Mouse (Mus musculus) liver, embryonic 15.5 days (tissue): Measurements from ENCODE around the gene Mfsd4b5. TPM values are rescaled to one million over a fixed set of nuclear protein-coding genes. Genes with fewer than 3 reads are reported as not detected.
"Not testable (repeated sequence)": the region's sequence is repeated elsewhere in the genome, so short reads cannot be mapped to it uniquely, and the experiment has no call there.

Experiments used
- ATAC-seq: fragments of 200-750 bp; cut with Nextera tagmentation; 2 replicates; pipeline ENCODE4 v1.8.0; 2017; ENCODE audit warnings: moderate number of reproducible peaks, mild to moderate bottlenecking, moderate library complexity; ENCODE audit not compliant: insufficient read depth
- H3K27ac ChIP-seq: fragments of 300-500 bp; sonication (generic); replicated peaks from 2 replicates; pipeline ENCODE4 v1.5.1; 2015; ENCODE audit warnings: mild to moderate bottlenecking, inconsistent platforms
- H3K27me3 ChIP-seq: fragments of 300-500 bp; sonication (generic); 2 replicates; pipeline ENCODE4 v1.6.1; 2015; ENCODE audit warnings: mild to moderate bottlenecking, inconsistent platforms
- H3K36me3 ChIP-seq: fragments of 300-500 bp; sonication (generic); replicated peaks from 2 replicates; pipeline ENCODE4 v1.6.1; 2015; ENCODE audit warnings: moderate library complexity, mild to moderate bottlenecking, inconsistent platforms
- H3K4me1 ChIP-seq: fragments of 300-500 bp; sonication (generic); replicated peaks from 2 replicates; pipeline ENCODE4 v1.6.1; 2015; ENCODE audit warnings: inconsistent platforms
- H3K4me2 ChIP-seq: fragments of 300-500 bp; sonication (generic); 2 replicates; pipeline ENCODE4 v1.6.1; 2015; ENCODE audit warnings: moderate library complexity, mild to moderate bottlenecking, inconsistent platforms
- H3K4me3 ChIP-seq: fragments of 300-500 bp; sonication (generic); replicated peaks from 2 replicates; pipeline ENCODE4 v1.5.1; 2015; ENCODE audit warnings: mild to moderate bottlenecking, inconsistent platforms
- H3K9ac ChIP-seq: fragments of 300-500 bp; sonication (generic); 2 replicates; pipeline ENCODE4 v1.6.1; 2015; ENCODE audit warnings: moderate library complexity, mild to moderate bottlenecking, inconsistent platforms
- H3K9me3 ChIP-seq: fragments of 300-500 bp; sonication (generic); replicated peaks from 2 replicates; pipeline ENCODE4 v1.6.1; 2016; ENCODE audit warnings: inconsistent platforms
- WGBS: fragments of 180-500 bp; shearing (Covaris S2); methylation state at CpG from one replicate; pipeline ENCODE4 v1.1.7; 2015; ENCODE audit warnings: mixed read lengths; ENCODE audit not compliant: insufficient replicate concordance; 5-methylcytosine and 5-hydroxymethylcytosine counted together
- polyA plus RNA-seq: library from polyadenylated mRNA; unstranded; fragments of >200 nt; fragmentation: Nextera tagmentation; extraction: Ambion mirVana; gene quantifications from 2 replicates; pipeline ENCODE4 v1.2.1, GENCODE M21; 2015

Mfsd4b5 gene
- polyA plus RNA-seq, 1 experiment from 2014 or later: 0.07 TPM

DNA sequence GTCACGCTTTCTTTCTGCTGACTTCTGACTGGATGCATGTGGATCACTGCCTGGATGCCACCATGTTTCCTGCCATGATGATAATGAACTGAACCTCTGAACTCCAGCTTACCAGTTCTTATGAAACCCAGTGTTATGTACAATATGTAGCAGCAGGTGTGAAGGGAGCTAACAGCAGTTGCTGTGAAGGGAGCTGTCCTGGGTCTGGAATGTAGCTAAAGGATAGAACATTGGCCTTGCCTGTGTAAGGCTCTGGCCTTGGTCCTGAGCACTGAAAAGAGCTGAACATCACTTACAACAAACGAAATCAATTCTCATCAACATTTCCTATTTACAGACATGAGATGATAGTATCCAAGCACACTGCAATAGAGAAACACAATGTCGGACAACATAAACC is 18.9 kb downstream of the Mfsd4b5 start:
- WGBS: 62% methylated on average over 3 of the region's 3 CpGs
- H3K9me3 ChIP-seq: no peaks in the 10 kb centered on the region
- no peaks in the 10 kb centered on the region for H3K36me3 ChIP-seq
- no peak for ATAC-seq
- no peaks in the 10 kb centered on the region for H3K27me3 ChIP-seq
- H3K4me2 ChIP-seq: no peak overlapping the region
- H3K4me3 ChIP-seq: no peak overlapping the region
- H3K27ac ChIP-seq: no peak overlapping the region
- H3K4me1 ChIP-seq: no peaks in the 10 kb centered on the region
- no peak overlapping the region for H3K9ac ChIP-seq

- no peak overlapping the region for H3K4me3 ChIP-seq
- no peak for ATAC-seq
- H3K9me3 ChIP-seq: no peaks in the 10 kb centered on the region
- no peaks in the 10 kb centered on the region for H3K36me3 ChIP-seq
- no peak overlapping the region for H3K27ac ChIP-seq
- WGBS: 12% methylated on average over 1 of the region's 1 CpGs
- no peak overlapping the region for H3K9ac ChIP-seq
- H3K4me2 ChIP-seq: no peak overlapping the region
- H3K27me3 ChIP-seq: 0 out of 2 replicates have a peak, but pooled peaks cover 5% of the 10 kb centered on the region
- H3K4me1 ChIP-seq: peaks cover 17% of the 10 kb centered on the region
Measured at GRCm38 (mm10) chr10:39961906-39962305, 24.5 kb downstream of the Mfsd4b5 start.

DNA sequence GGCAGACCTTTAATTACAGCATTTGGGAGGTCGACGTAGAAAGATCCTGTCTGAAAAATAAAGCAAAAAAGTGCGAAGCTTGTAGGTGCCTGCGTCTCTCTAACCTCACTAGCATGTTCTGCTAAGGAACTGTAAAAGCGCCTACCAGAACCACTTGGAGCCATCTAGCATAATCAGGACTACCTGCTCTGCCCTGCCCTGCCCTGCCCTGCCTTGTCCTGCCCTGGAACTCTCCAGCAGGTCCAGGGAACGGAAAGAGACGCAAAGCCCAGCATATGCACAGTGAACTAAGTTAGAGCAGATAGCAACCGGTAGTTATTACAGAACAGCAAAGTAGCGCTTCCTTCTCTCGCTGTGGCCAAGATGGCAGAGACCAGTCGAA is 26.0 kb downstream of the Mfsd4b5 start:
- peaks cover 17% of the 10 kb centered on the region for H3K4me1 ChIP-seq
- peak overlapping the region; percentile 61; the same call in 1 of the 2 replicates for H3K4me3 ChIP-seq
- H3K4me2 ChIP-seq: peak overlapping the region; percentile 80
- 0 out of 2 replicates have a peak, but pooled peaks cover 5% of the 10 kb centered on the region for H3K27me3 ChIP-seq
- no peak; the same call in 1 of the 2 replicates for ATAC-seq
- WGBS: 43% methylated on average over 11 of the region's 11 CpGs
- H3K36me3 ChIP-seq: no peaks in the 10 kb centered on the region
- no peak overlapping the region for H3K27ac ChIP-seq
- no peaks in the 10 kb centered on the region for H3K9me3 ChIP-seq
- H3K9ac ChIP-seq: no peak overlapping the region; the same call in 1 of the 2 replicates

GRCm38 (mm10) chr10:39959761-39960440 is 26.5 kb downstream of the Mfsd4b5 start, which contains the start of gene Mfsd4b3:
Gene Mfsd4b3, minus strand, starts transcription at chr10:39960153.
- Histone ChIP-seq H3K4me2 (peak within 1 kb of the TSS; percentile 80), H3K36me3 (no peaks in the 10 kb centered on the region), H3K9ac (peak within 1 kb of the TSS; percentile 55), H3K4me3 (peak within 1 kb of the TSS; percentile 61), H3K4me1 (peaks cover 17% of the 10 kb centered on the region), H3K9me3 (no peaks in the 10 kb centered on the region), H3K27ac (peak within 1 kb of the TSS; percentile 78), H3K27me3 (0 out of 2 replicates have a peak, but pooled peaks cover 5% of the 10 kb centered on the region)
- ATAC-seq: peak; percentile 93
- under 1% methylated on average over 38 of the region's 38 CpGs for whole genome bisulfite sequencing

- H3K4me2 ChIP-seq: no peak overlapping the region
- no peak overlapping the region for H3K9ac ChIP-seq
- H3K4me1 ChIP-seq: peaks cover 17% of the 10 kb centered on the region
- no peak overlapping the region for H3K4me3 ChIP-seq
- no peak overlapping the region for H3K27ac ChIP-seq
- WGBS: 49% methylated on average over 4 of the region's 4 CpGs
- no peak for ATAC-seq
- no peaks in the 10 kb centered on the region for H3K9me3 ChIP-seq
- H3K36me3 ChIP-seq: no peaks in the 10 kb centered on the region
- 0 out of 2 replicates have a peak, but pooled peaks cover 5% of the 10 kb centered on the region for H3K27me3 ChIP-seq
Measured at GRCm38 (mm10) chr10:39958266-39958665, 28.2 kb downstream of the Mfsd4b5 start.

GRCm38 (mm10) chr10:39956340-39956878 is 30.0 kb downstream of the Mfsd4b5 start:
- Histone ChIP-seq H3K9ac (no peak overlapping the region), H3K27ac (no peak overlapping the region), H3K4me2 (no peak overlapping the region), H3K4me1 (peaks cover 17% of the 10 kb centered on the region), H3K27me3 (0 out of 2 replicates have a peak, but pooled peaks cover 5% of the 10 kb centered on the region), H3K36me3 (no peaks in the 10 kb centered on the region), H3K4me3 (no peak overlapping the region), H3K9me3 (no peaks in the 10 kb centered on the region)
- 33% methylated on average over 2 of the region's 2 CpGs for WGBS
- no peak for ATAC-seq

- 0 out of 2 replicates have a peak, but pooled peaks cover 5% of the 10 kb centered on the region for H3K27me3 ChIP-seq
- no peaks in the 10 kb centered on the region for H3K36me3 ChIP-seq
- H3K4me2 ChIP-seq: no peak overlapping the region
- no peak overlapping the region for H3K27ac ChIP-seq
- H3K9me3 ChIP-seq: no peaks in the 10 kb centered on the region
- ATAC-seq: no peak
- H3K4me1 ChIP-seq: peaks cover 11% of the 10 kb centered on the region
- H3K4me3 ChIP-seq: no peak overlapping the region
- no peak overlapping the region for H3K9ac ChIP-seq
- 61% methylated on average over 2 of the region's 2 CpGs for WGBS
Measured at GRCm38 (mm10) chr10:39955163-39955562, 31.3 kb downstream of the Mfsd4b5 start.

- Histone ChIP-seq H3K27ac (no peak overlapping the region), H3K27me3 (no peaks in the 10 kb centered on the region), H3K9me3 (no peaks in the 10 kb centered on the region), H3K4me1 (no peaks in the 10 kb centered on the region), H3K36me3 (no peaks in the 10 kb centered on the region), H3K4me3 (no peak overlapping the region), H3K4me2 (no peak overlapping the region), H3K9ac (no peak overlapping the region)
- WGBS: 89% methylated on average over 2 of the region's 2 CpGs
- ATAC-seq: no peak
Measured at GRCm38 (mm10) chr10:39949377-39949954, 37.0 kb downstream of the Mfsd4b5 start.

DNA sequence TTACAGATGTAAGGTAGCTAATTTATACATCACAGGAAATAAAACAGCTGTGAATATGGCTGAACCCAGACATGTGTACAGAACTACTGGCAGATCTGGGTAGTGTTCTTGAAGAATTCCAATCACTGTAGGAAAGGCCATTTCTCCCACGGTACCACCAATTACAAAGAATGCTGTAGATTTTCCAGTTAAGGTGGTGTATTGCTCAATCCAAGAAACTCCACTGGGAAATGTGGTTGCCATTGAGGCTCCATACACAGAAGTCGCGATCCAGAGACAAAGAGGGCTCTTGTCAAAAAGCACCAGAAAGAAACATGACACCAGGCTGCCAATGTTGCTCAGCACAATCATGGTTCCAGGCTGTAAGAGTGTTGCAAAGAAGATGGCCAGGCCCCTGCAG is 39.3 kb downstream of the Mfsd4b5 start:
- H3K4me3 ChIP-seq, ATAC-seq, H3K9ac ChIP-seq, H3K4me1 ChIP-seq, H3K27me3 ChIP-seq, H3K4me2 ChIP-seq, H3K9me3 ChIP-seq, H3K36me3 ChIP-seq, H3K27ac ChIP-seq: not testable (repeated sequence)
- WGBS: 69% methylated on average over 3 of the region's 3 CpGs

- no peak for ATAC-seq
- no peak overlapping the region for H3K4me3 ChIP-seq
- no peak overlapping the region for H3K27ac ChIP-seq
- H3K9ac ChIP-seq: no peak overlapping the region
- WGBS: 47% methylated on average over 7 of the region's 7 CpGs
- no peaks in the 10 kb centered on the region for H3K36me3 ChIP-seq
- H3K9me3 ChIP-seq: no peaks in the 10 kb centered on the region
- no peak overlapping the region for H3K4me2 ChIP-seq
- H3K27me3 ChIP-seq: no peaks in the 10 kb centered on the region
- H3K4me1 ChIP-seq: no peaks in the 10 kb centered on the region
Measured at GRCm38 (mm10) chr10:39936553-39936952, 49.9 kb downstream of the Mfsd4b5 start.

DNA sequence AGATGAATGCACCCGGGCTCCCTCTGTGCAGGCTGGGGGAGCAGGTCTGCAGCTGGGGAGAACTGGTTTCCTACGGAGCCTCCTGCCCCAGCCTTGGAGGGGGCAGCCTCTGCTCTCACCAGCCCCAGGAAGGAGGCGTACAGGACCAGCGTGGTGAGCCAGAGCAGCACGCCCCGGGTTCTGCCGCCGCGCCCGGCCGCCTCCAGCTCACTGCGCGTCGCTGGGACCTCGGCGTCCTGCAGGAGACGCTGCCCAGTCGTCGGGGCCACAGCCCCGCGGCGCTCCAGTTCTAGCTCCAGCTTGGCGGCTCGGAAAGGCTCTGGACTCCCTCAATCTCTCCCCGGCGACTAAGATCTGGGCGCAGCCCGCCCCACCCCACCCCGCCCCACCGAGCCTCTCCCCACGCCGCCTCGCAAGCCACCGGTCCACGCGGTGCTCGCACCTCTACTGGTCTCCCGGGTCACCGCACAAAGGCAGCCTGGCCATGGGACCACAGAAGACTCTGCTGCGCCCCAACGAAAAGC is 59.8 kb downstream of the Mfsd4b5 start, which contains the start of gene Mfsd4b2:
Gene Mfsd4b2, minus strand, starts transcription at position 308 of the 524 bp plus-strand sequence.
- Histone ChIP-seq H3K4me3 (peak within 1 kb of the TSS; percentile 42), H3K27ac (no peak within 1 kb of the TSS), H3K9ac (no peak within 1 kb of the TSS), H3K9me3 (no peaks in the 10 kb centered on the region), H3K27me3 (peaks cover 36% of the 10 kb centered on the region), H3K36me3 (no peaks in the 10 kb centered on the region), H3K4me1 (no peaks in the 10 kb centered on the region; the same call in 1 of the 2 replicates), H3K4me2 (peak within 1 kb of the TSS; percentile 61)
- 2% methylated on average over 41 of the region's 41 CpGs for WGBS
- ATAC-seq: no peak
